Mouse (Mus musculus) erythroblast, embryonic 14.5 days (primary cell): ENCODE measurements around the gene Spns3. TPM values are rescaled to one million over a fixed set of nuclear protein-coding genes. Genes with fewer than 3 reads are reported as not detected.

ENCODE experiments used
- H3K27me3 ChIP-seq: 2 replicates; pipeline ENCODE4 v1.6.1; 2012; ENCODE audit warnings: inconsistent platforms; ENCODE audit not compliant: control insufficient read depth
- H3K36me3 ChIP-seq: 2 replicates; pipeline ENCODE4 v1.6.1; 2012; ENCODE audit warnings: mild to moderate bottlenecking, inconsistent platforms; ENCODE audit not compliant: control insufficient read depth
- H3K4me1 ChIP-seq: 2 replicates; pipeline ENCODE4 v1.6.1; 2012; ENCODE audit warnings: inconsistent platforms; ENCODE audit not compliant: control insufficient read depth
- H3K4me3 ChIP-seq: replicated peaks from 2 replicates; pipeline ENCODE3; 2012; ENCODE audit warnings: moderate library complexity, mild to moderate bottlenecking, inconsistent platforms
- H3K9me3 ChIP-seq: 2 replicates; pipeline ENCODE4 v1.6.1; 2012; ENCODE audit warnings: low read length, inconsistent platforms, mixed read lengths; ENCODE audit not compliant: control insufficient read depth
- GATA1 ChIP-seq: IDR thresholded peaks from 2 replicates; pipeline ENCODE4 v1.6.1; 2012; ENCODE audit warnings: low read length, inconsistent platforms, mixed read lengths
- TAL1 ChIP-seq: IDR thresholded peaks from 3 replicates; pipeline ENCODE4 v1.6.1; 2012; ENCODE audit warnings: low read length, inconsistent platforms, mixed read lengths
- polyA plus RNA-seq: library from polyadenylated mRNA; stranded (reverse); fragments of >175 nt; gene quantifications from 2 replicates; pipeline ENCODE4 v1.2.3, GENCODE M21; 2012

The Spns3 gene
- 0.07 and 0.14 TPM in 2 replicates for polyA plus RNA-seq

GRCm38 (mm10) chr11:72550134-72550988, at the start of gene Spns3:
Spns3 (minus strand) TSS chr11:72550506.
- peaks cover 13% of the 10 kb centered on the region for H3K4me1 ChIP-seq
- H3K9me3 ChIP-seq, result no peaks in the 10 kb centered on the region
- no peak for TF ChIP-seq TAL1
- TF ChIP-seq GATA1, result no peak
- no peaks in the 10 kb centered on the region for H3K36me3 ChIP-seq
- no peak within 1 kb of the TSS for H3K4me3 ChIP-seq
- H3K27me3 ChIP-seq, result no peaks in the 10 kb centered on the region

GRCm38 (mm10) chr11:72597780-72598179, 47.5 kb upstream of the Spns3 start:
- Histone ChIP-seq H3K9me3 (no peaks in the 10 kb centered on the region), H3K4me1 (no peaks in the 10 kb centered on the region; the same call in none of the 2 replicates), H3K36me3 (no peaks in the 10 kb centered on the region), H3K4me3 (no peak overlapping the region), H3K27me3 (peaks cover 5% of the 10 kb centered on the region)
- no peak for TF ChIP-seq TAL1
- no peak for TF ChIP-seq GATA1

GRCm38 (mm10) chr11:72595010-72595737, 44.9 kb upstream of the Spns3 start:
- no peaks in the 10 kb centered on the region for H3K9me3 ChIP-seq

GRCm38 (mm10) chr11:72587537-72588233, 37.4 kb upstream of the Spns3 start:
- TF ChIP-seq TAL1, result no peak
- no peak for TF ChIP-seq GATA1
- Histone ChIP-seq H3K4me3 (no peak overlapping the region), H3K27me3 (no peaks in the 10 kb centered on the region), H3K36me3 (no peaks in the 10 kb centered on the region), H3K9me3 (no peaks in the 10 kb centered on the region), H3K4me1 (peaks cover 7% of the 10 kb centered on the region)

More at GRCm38 (mm10) chr11:72595010-72595737, 44.9 kb upstream of the Spns3 start:
- Histone ChIP-seq H3K27me3 (peaks cover 5% of the 10 kb centered on the region), H3K36me3 (no peaks in the 10 kb centered on the region), H3K4me3 (no peak overlapping the region), H3K4me1 (no peaks in the 10 kb centered on the region)
- no peak for TF ChIP-seq TAL1

GRCm38 (mm10) chr11:72586570-72586969, 36.3 kb upstream of the Spns3 start:
- no peaks in the 10 kb centered on the region for H3K9me3 ChIP-seq
- no peaks in the 10 kb centered on the region for H3K36me3 ChIP-seq
- peaks cover 7% of the 10 kb centered on the region for H3K4me1 ChIP-seq
- TF ChIP-seq GATA1, result no peak
- no peak for TF ChIP-seq TAL1
- no peaks in the 10 kb centered on the region for H3K27me3 ChIP-seq
- H3K4me3 ChIP-seq, result no peak overlapping the region

- H3K36me3 ChIP-seq, result no peaks in the 10 kb centered on the region
These were observed 32.8 kb upstream of the Spns3 start for GRCm38 (mm10) chr11:72583092-72583491.

GRCm38 (mm10) chr11:72582448-72582705, 32.1 kb upstream of the Spns3 start:
- Histone ChIP-seq H3K36me3 (no peaks in the 10 kb centered on the region), H3K9me3 (no peaks in the 10 kb centered on the region), H3K4me1 (peaks cover 13% of the 10 kb centered on the region), H3K27me3 (peaks cover 9% of the 10 kb centered on the region), H3K4me3 (no peak overlapping the region)
- TF ChIP-seq GATA1 (no peak), TAL1 (no peak)

More at GRCm38 (mm10) chr11:72583092-72583491, 32.8 kb upstream of the Spns3 start:
- TF ChIP-seq TAL1, result no peak
- TF ChIP-seq GATA1, result no peak
- no peaks in the 10 kb centered on the region for H3K9me3 ChIP-seq
- H3K4me3 ChIP-seq, result no peak overlapping the region
- H3K27me3 ChIP-seq, result peaks cover 2% of the 10 kb centered on the region
- peaks cover 9% of the 10 kb centered on the region for H3K4me1 ChIP-seq

- no peaks in the 10 kb centered on the region for H3K9me3 ChIP-seq
- TF ChIP-seq GATA1 (no peak), TAL1 (no peak)
- H3K36me3 ChIP-seq, result no peaks in the 10 kb centered on the region
- H3K4me1 ChIP-seq, result peaks cover 13% of the 10 kb centered on the region
- H3K4me3 ChIP-seq, result no peak overlapping the region
- H3K27me3 ChIP-seq, result peaks cover 14% of the 10 kb centered on the region
These were observed 31.5 kb upstream of the Spns3 start for GRCm38 (mm10) chr11:72581609-72582447.
